Mouse (Mus musculus) myocyte (in vitro differentiated cells): Measurements from ENCODE around the gene Cebpe. TPM values are rescaled to one million over a fixed set of nuclear protein-coding genes. Genes with fewer than 3 reads are reported as not detected.

ENCODE experiments used
- H3K27me3 ChIP-seq: one replicate; pipeline ENCODE4 v1.6.1; 2011; ENCODE audit not compliant: control insufficient read depth, insufficient read depth, insufficient read length
- H3K36me3 ChIP-seq: one replicate; pipeline ENCODE4 v1.6.1; 2011; ENCODE audit not compliant: control insufficient read depth, insufficient read depth
- H3K4me2 ChIP-seq: one replicate; pipeline ENCODE4 v1.6.1; 2011; ENCODE audit warnings: low read depth, control low read depth
- H3K4me3 ChIP-seq: one replicate; pipeline ENCODE4 v1.5.1; 2011; ENCODE audit warnings: mild to moderate bottlenecking, control low read depth, moderate library complexity
- H3K79me2 ChIP-seq: one replicate; pipeline ENCODE4 v1.6.1; 2011; ENCODE audit not compliant: control insufficient read depth, insufficient read depth
- H3ac ChIP-seq: one replicate; pipeline ENCODE4 v1.6.1; 2011; ENCODE audit not compliant: control insufficient read depth, insufficient read length
- CEBPB ChIP-seq: IDR thresholded peaks from 2 replicates; pipeline ENCODE4 v1.6.1; 2011; ENCODE audit warnings: mild to moderate bottlenecking, moderate library complexity; ENCODE audit not compliant: poor library complexity, insufficient read depth, severe bottlenecking
- E2F4 ChIP-seq: IDR thresholded peaks from one replicate; pipeline ENCODE4 v1.6.1; 2011; ENCODE audit warnings: mild to moderate bottlenecking, control low read depth, moderate library complexity; ENCODE audit not compliant: insufficient read depth
- MAX ChIP-seq: IDR thresholded peaks from one replicate; pipeline ENCODE4 v1.6.1; 2011; ENCODE audit warnings: low read depth, mild to moderate bottlenecking, control low read depth
- MYOD1 ChIP-seq, 3 experiments: IDR thresholded peaks; one replicate each; pipeline ENCODE4 v1.6.1; 2011; ENCODE audit warnings: control low read depth in 2 of 3, low read depth in 2 of 3, mild to moderate bottlenecking in 2 of 3, moderate library complexity in 1 of 3; ENCODE audit not compliant: insufficient read length in 2 of 3, control insufficient read depth in 1 of 3
- MYOG ChIP-seq, 3 experiments: IDR thresholded peaks; one replicate each; pipeline ENCODE4 v1.6.1; 2011; ENCODE audit warnings: control low read depth in 2 of 3, low read depth in 2 of 3, mild to moderate bottlenecking in 2 of 3; ENCODE audit not compliant: insufficient read length in 2 of 3, control insufficient read depth in 1 of 3, insufficient read depth in 1 of 3
- POLR2A ChIP-seq: IDR thresholded peaks from one replicate; pipeline ENCODE4 v1.6.1; 2011; ENCODE audit warnings: low read depth, mild to moderate bottlenecking, control low read depth, moderate library complexity; ENCODE audit not compliant: insufficient read length
- POLR2AphosphoS2 ChIP-seq: IDR thresholded peaks from one replicate; pipeline ENCODE4 v1.6.1; 2011; ENCODE audit warnings: low read depth, control low read depth; ENCODE audit not compliant: insufficient read length
- REST ChIP-seq: IDR thresholded peaks from one replicate; pipeline ENCODE4 v1.6.1; 2011; ENCODE audit warnings: mild to moderate bottlenecking, control low read depth, moderate library complexity; ENCODE audit not compliant: insufficient read depth, insufficient read length
- SRF ChIP-seq: IDR thresholded peaks from one replicate; pipeline ENCODE4 v1.6.1; 2011; ENCODE audit warnings: low read depth; ENCODE audit not compliant: control insufficient read depth, insufficient read length
- TCF12 ChIP-seq: IDR thresholded peaks from one replicate; pipeline ENCODE4 v1.6.1; 2011; ENCODE audit warnings: mild to moderate bottlenecking, control low read depth; ENCODE audit not compliant: poor library complexity, insufficient read depth, severe bottlenecking
- TCF3 ChIP-seq: IDR thresholded peaks from one replicate; pipeline ENCODE4 v1.6.1; 2011; ENCODE audit warnings: low read depth, control low read depth; ENCODE audit not compliant: insufficient read length
- USF1 ChIP-seq: IDR thresholded peaks from one replicate; pipeline ENCODE4 v1.6.1; 2011; ENCODE audit warnings: low read depth, mild to moderate bottlenecking, control low read depth, moderate library complexity
- polyA plus RNA-seq: library from polyadenylated mRNA; unstranded; fragments of >200 nt; fragmentation: generic; extraction: Trizol; gene quantifications from one replicate; pipeline ENCODE4 v1.2.1, GENCODE M21; 2012; ENCODE audit warnings: missing spikeins

Gene Cebpe
- polyA plus RNA-seq, result not detected

GRCm38 (mm10) chr14:54712074-54712473, at the start of gene Cebpe:
Cebpe (minus strand) TSS chr14:54712174.
- Histone ChIP-seq H3K4me2 (no peak within 1 kb of the TSS), H3K27me3 (peaks cover 49% of the 10 kb centered on the region), H3K79me2 (no peaks in the 10 kb centered on the region), H3ac (no peak within 1 kb of the TSS), H3K36me3 (no peaks in the 10 kb centered on the region), H3K4me3 (no peak within 1 kb of the TSS)
- TF ChIP-seq POLR2A (no peak), TCF3 (no peak), TCF12 (no peak)

DNA sequence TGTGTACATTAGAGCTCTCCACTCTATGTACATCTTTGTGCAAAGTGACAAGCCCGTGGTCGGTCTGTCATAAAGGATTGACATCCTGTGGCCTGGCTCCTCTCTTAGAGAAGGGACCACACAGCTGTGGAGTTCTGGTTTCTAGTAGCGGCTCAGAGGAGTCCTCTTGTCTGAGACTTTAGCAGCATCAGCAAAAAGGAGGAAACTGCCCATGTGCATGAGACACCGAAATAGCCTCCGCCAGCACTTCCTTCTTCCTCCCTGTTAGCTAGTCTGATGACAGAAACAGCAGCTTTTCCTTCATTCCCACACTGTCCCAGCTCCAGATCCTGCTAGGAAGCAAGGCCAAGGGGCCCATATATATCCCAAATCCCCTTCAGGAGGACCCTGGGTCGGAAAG, 44.4 kb upstream of the Cebpe start:
- H3K36me3 ChIP-seq, result no peaks in the 10 kb centered on the region
- H3K4me2 ChIP-seq, result no peak overlapping the region
- no peak for TF ChIP-seq TCF12
- TF ChIP-seq POLR2AphosphoS2, result no peak
- no peak for TF ChIP-seq MAX
- TF ChIP-seq E2F4, result no peak
- TF ChIP-seq SRF, result no peak
- TF ChIP-seq CEBPB, result no peak
- no peak for TF ChIP-seq MYOD1 (IDR thresholded peaks at IDR 0.05; ENCODE audit: control insufficient read depth in 1 of 3, insufficient read length in 2 of 3, low read depth in 2 of 3)
- no peak for TF ChIP-seq POLR2A
- TF ChIP-seq USF1, result no peak
- no peak for TF ChIP-seq MYOG (IDR thresholded peaks at IDR 0.05; ENCODE audit: control insufficient read depth in 1 of 3, insufficient read depth in 1 of 3, insufficient read length in 2 of 3, low read depth in 2 of 3)
- TF ChIP-seq TCF3, result no peak
- no peak for TF ChIP-seq REST
- no peak overlapping the region for H3ac ChIP-seq
- no peaks in the 10 kb centered on the region for H3K79me2 ChIP-seq
- peaks cover 48% of the 10 kb centered on the region for H3K27me3 ChIP-seq
- H3K4me3 ChIP-seq, result no peak overlapping the region

DNA sequence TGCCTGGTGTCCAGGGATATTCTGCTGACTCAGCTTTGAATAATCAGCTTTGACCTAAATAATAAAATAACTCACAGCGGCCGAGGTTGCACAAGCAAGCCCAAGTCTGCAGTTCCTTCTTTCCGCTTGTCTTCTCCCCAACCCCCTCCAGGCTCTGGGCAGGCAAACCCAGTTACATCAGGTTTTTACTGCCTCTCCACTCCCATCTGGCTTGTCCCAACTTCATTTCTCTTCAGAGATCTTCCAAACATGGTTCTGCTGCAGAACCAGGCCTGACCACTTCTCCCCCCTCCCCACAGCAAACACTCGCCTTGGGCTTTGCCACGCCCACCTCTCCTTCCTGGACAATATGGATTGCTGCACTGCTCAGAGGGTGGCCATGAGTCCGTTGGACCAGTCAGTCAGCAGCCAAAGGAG, 42.6 kb upstream of the Cebpe start:
- TF ChIP-seq E2F4 (no peak), MYOG (IDR thresholded peaks at IDR 0.05; ENCODE audit: control insufficient read depth in 1 of 3, insufficient read depth in 1 of 3, insufficient read length in 2 of 3, low read depth in 2 of 3) (no peak), POLR2A (no peak), MYOD1 (IDR thresholded peaks at IDR 0.05; ENCODE audit: control insufficient read depth in 1 of 3, insufficient read length in 2 of 3, low read depth in 2 of 3) (no peak), POLR2AphosphoS2 (no peak), CEBPB (no peak), USF1 (no peak), MAX (no peak), TCF12 (no peak), TCF3 (no peak), REST (no peak), SRF (no peak)
- H3K4me2 ChIP-seq, result no peak overlapping the region
- H3K4me3 ChIP-seq, result no peak overlapping the region
- no peak overlapping the region for H3ac ChIP-seq
- H3K27me3 ChIP-seq, result peaks cover 50% of the 10 kb centered on the region
- H3K79me2 ChIP-seq, result no peaks in the 10 kb centered on the region
- no peaks in the 10 kb centered on the region for H3K36me3 ChIP-seq

GRCm38 (mm10) chr14:54753986-54754601, 42.1 kb upstream of the Cebpe start:
- TF ChIP-seq CEBPB (no peak), E2F4 (no peak), TCF3 (no peak), TCF12 (no peak), USF1 (no peak), MYOD1 (IDR thresholded peaks at IDR 0.05; ENCODE audit: control insufficient read depth in 1 of 3, insufficient read length in 2 of 3, low read depth in 2 of 3) (no peak), SRF (no peak), REST (no peak), POLR2A (no peak), MAX (no peak), MYOG (IDR thresholded peaks at IDR 0.05; ENCODE audit: control insufficient read depth in 1 of 3, insufficient read depth in 1 of 3, insufficient read length in 2 of 3, low read depth in 2 of 3) (no peak)
- Histone ChIP-seq H3K27me3 (peaks cover 50% of the 10 kb centered on the region), H3K4me2 (no peak overlapping the region), H3K4me3 (no peak overlapping the region), H3K79me2 (no peaks in the 10 kb centered on the region), H3K36me3 (no peaks in the 10 kb centered on the region), H3ac (no peak overlapping the region)

DNA sequence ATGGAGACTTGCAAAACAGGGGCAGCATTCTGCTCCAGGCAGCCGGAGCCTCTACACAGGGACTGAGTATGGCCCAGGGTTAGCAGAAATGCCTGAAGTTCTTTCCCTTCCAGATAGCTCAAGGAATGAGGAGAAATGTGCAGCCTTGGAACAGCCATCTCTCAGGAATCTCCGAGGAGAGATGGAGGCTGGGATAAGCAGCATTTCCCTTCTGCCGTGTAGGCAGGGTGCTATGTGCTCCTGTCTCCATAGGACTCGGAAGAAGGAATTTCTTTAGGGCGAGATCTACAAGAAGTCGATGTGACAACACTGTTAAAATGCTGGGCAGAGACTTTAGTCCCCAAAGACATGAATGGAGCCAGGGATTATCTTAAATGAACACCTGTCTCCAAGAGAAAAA, 41.0 kb upstream of the Cebpe start:
- no peak for TF ChIP-seq E2F4
- no peak for TF ChIP-seq SRF
- TF ChIP-seq TCF3, result no peak
- TF ChIP-seq POLR2AphosphoS2, result no peak
- TF ChIP-seq TCF12, result no peak
- TF ChIP-seq POLR2A, result no peak
- no peak for TF ChIP-seq USF1
- TF ChIP-seq MAX, result no peak
- no peak for TF ChIP-seq MYOG (IDR thresholded peaks at IDR 0.05; ENCODE audit: control insufficient read depth in 1 of 3, insufficient read depth in 1 of 3, insufficient read length in 2 of 3, low read depth in 2 of 3)
- TF ChIP-seq REST, result no peak
- no peak for TF ChIP-seq CEBPB
- no peak for TF ChIP-seq MYOD1 (IDR thresholded peaks at IDR 0.05; ENCODE audit: control insufficient read depth in 1 of 3, insufficient read length in 2 of 3, low read depth in 2 of 3)
- Histone ChIP-seq H3K4me2 (no peak overlapping the region), H3K79me2 (no peaks in the 10 kb centered on the region), H3K4me3 (no peak overlapping the region), H3ac (no peak overlapping the region), H3K36me3 (no peaks in the 10 kb centered on the region), H3K27me3 (peaks cover 44% of the 10 kb centered on the region)
